Mouse (Mus musculus) T-cell, adult 2 months (primary cell): ENCODE data around the gene Slc35e4.
"Not testable (repeated sequence)": the region's sequence is repeated elsewhere in the genome, so short reads cannot be mapped to it uniquely, and the experiment has no call there.

Source experiments
- DNase-seq: peaks from one replicate; pipeline ENCODE4 v3.0.0; 2022; ENCODE audit warnings: low spot score

Gene Slc35e4

GRCm38 (mm10) chr11:3913316-3914108 is 952 bp downstream of the Slc35e4 start:
- DNase-seq = peak; percentile 75

- no peak for DNase-seq
Observed at GRCm38 (mm10) chr11:3912875-3913271, 1.6 kb downstream of the Slc35e4 start.

- DNase-seq = no peak
Observed at GRCm38 (mm10) chr11:3912100-3912874, 2.2 kb downstream of the Slc35e4 start.

- not testable (repeated sequence) for DNase-seq
Observed at GRCm38 (mm10) chr11:3911440-3911839, 3.0 kb downstream of the Slc35e4 start.

- no peak for DNase-seq
Observed at GRCm38 (mm10) chr11:3910513-3911310, 3.8 kb downstream of the Slc35e4 start.

GRCm38 (mm10) chr11:3909236-3909635 is 5.2 kb downstream of the Slc35e4 start:
- DNase-seq = no peak

GRCm38 (mm10) chr11:3905446-3905845 is 9.0 kb downstream of the Slc35e4 start:
- no peak for DNase-seq

GRCm38 (mm10) chr11:3904673-3905072 is 9.8 kb downstream of the Slc35e4 start:
- DNase-seq = no peak

GRCm38 (mm10) chr11:3903046-3903445 is 11.4 kb downstream of the Slc35e4 start:
- no peak for DNase-seq

GRCm38 (mm10) chr11:3902516-3902915 is 11.9 kb downstream of the Slc35e4 start:
- DNase-seq = no peak

- DNase-seq = no peak
Observed at GRCm38 (mm10) chr11:3900296-3900695, 14.2 kb downstream of the Slc35e4 start.

- no peak for DNase-seq
Observed at GRCm38 (mm10) chr11:3895933-3896332, 18.5 kb downstream of the Slc35e4 start.

GRCm38 (mm10) chr11:3895458-3895857 is 19.0 kb downstream of the Slc35e4 start:
- DNase-seq = no peak

- peak; percentile 92 for DNase-seq
Observed at GRCm38 (mm10) chr11:3894406-3895281, 19.8 kb downstream of the Slc35e4 start, which contains the start of the genes 4921536K21Rik and Dusp18. Gene 4921536K21Rik, minus strand, starts transcription at chr11:3895098. Gene Dusp18, plus strand, starts transcription at chr11:3895240.

- DNase-seq = no peak
Observed at GRCm38 (mm10) chr11:3893970-3894369, 20.5 kb downstream of the Slc35e4 start.

- DNase-seq = no peak
Observed at GRCm38 (mm10) chr11:3887331-3887730, 27.1 kb downstream of the Slc35e4 start.

- no peak for DNase-seq
Observed at GRCm38 (mm10) chr11:3883711-3884110, 30.8 kb downstream of the Slc35e4 start.

- peak; percentile 57 for DNase-seq
Observed at GRCm38 (mm10) chr11:3879836-3880235, 34.6 kb downstream of the Slc35e4 start.

- DNase-seq = no peak
Observed at GRCm38 (mm10) chr11:3878660-3879059, 35.8 kb downstream of the Slc35e4 start.

GRCm38 (mm10) chr11:3876419-3876818 is 38.0 kb downstream of the Slc35e4 start:
- no peak for DNase-seq

GRCm38 (mm10) chr11:3864343-3864742 is 50.1 kb downstream of the Slc35e4 start:
- no peak for DNase-seq
